Mouse (Mus musculus): ENCODE measurements at regions not wholly inside any gene's neighbourhood (a gene's known extent, or its start where the extent isn't known, plus 50 kb on each side); places are given as distances from the start of the nearest gene placed in this dataset.

GRCm38 (mm10) chr17:82238361-82238760 is 500.2 kb upstream of the Slc8a1 start:
- ATAC-seq (ENCODE audit: low FRiP score, low TSS enrichment) (no peak), DNase-seq (no peak)
- Histone ChIP-seq H3K36me3 (ENCODE audit: control insufficient read depth, insufficient read depth, low read length) (no peaks in the 10 kb centered on the region), H3K4me1 (ENCODE audit: control insufficient read depth, insufficient read depth, low read length) (no peaks in the 10 kb centered on the region), H3K4me3 (replicated peaks; ENCODE audit: low read depth, low read length) (no peak overlapping the region), H3K9me3 (ENCODE audit: control insufficient read depth, low read length) (no peaks in the 10 kb centered on the region), H3K9ac (replicated peaks; ENCODE audit: low read length) (no peak overlapping the region), H3K27me3 (ENCODE audit: control insufficient read depth, insufficient read depth, low read length) (no peaks in the 10 kb centered on the region), H3K4me2 (ENCODE audit: low read length) (no peak overlapping the region), H3K27ac (replicated peaks; ENCODE audit: low read depth, low read length) (no peak overlapping the region)
- 44% methylated on average over 1 of the region's 1 CpGs for WGBS

- ATAC-seq (ENCODE audit: low FRiP score, low TSS enrichment) (no peak), DNase-seq (no peak)
- H3K4me2 ChIP-seq (ENCODE audit: low read length), result no peak overlapping the region
- no peaks in the 10 kb centered on the region for H3K9me3 ChIP-seq (ENCODE audit: control insufficient read depth, low read length)
- H3K4me1 ChIP-seq (ENCODE audit: control insufficient read depth, insufficient read depth, low read length), result no peaks in the 10 kb centered on the region
- WGBS, result 82% methylated on average over 2 of the region's 2 CpGs
- H3K4me3 ChIP-seq (replicated peaks; ENCODE audit: low read depth, low read length), result no peak overlapping the region
- H3K36me3 ChIP-seq (ENCODE audit: control insufficient read depth, insufficient read depth, low read length), result no peaks in the 10 kb centered on the region
- no peak overlapping the region for H3K27ac ChIP-seq (replicated peaks; ENCODE audit: low read depth, low read length)
- no peaks in the 10 kb centered on the region for H3K27me3 ChIP-seq (ENCODE audit: control insufficient read depth, insufficient read depth, low read length)
- no peak overlapping the region for H3K9ac ChIP-seq (replicated peaks; ENCODE audit: low read length)
Observed at GRCm38 (mm10) chr17:82237456-82237855, 499.3 kb upstream of the Slc8a1 start.

- ATAC-seq (ENCODE audit: low FRiP score, low TSS enrichment) (no peak), DNase-seq (no peak)
- Histone ChIP-seq H3K4me2 (ENCODE audit: low read length) (no peak overlapping the region), H3K4me1 (ENCODE audit: control insufficient read depth, insufficient read depth, low read length) (no peaks in the 10 kb centered on the region), H3K9me3 (ENCODE audit: control insufficient read depth, low read length) (no peaks in the 10 kb centered on the region), H3K9ac (replicated peaks; ENCODE audit: low read length) (no peak overlapping the region), H3K4me3 (replicated peaks; ENCODE audit: low read depth, low read length) (no peak overlapping the region), H3K36me3 (ENCODE audit: control insufficient read depth, insufficient read depth, low read length) (no peaks in the 10 kb centered on the region), H3K27me3 (ENCODE audit: control insufficient read depth, insufficient read depth, low read length) (no peaks in the 10 kb centered on the region), H3K27ac (replicated peaks; ENCODE audit: low read depth, low read length) (no peak overlapping the region)
- WGBS, result 87% methylated on average over 5 of the region's 5 CpGs
Observed at GRCm38 (mm10) chr17:82215728-82216623, 477.8 kb upstream of the Slc8a1 start.

DNA sequence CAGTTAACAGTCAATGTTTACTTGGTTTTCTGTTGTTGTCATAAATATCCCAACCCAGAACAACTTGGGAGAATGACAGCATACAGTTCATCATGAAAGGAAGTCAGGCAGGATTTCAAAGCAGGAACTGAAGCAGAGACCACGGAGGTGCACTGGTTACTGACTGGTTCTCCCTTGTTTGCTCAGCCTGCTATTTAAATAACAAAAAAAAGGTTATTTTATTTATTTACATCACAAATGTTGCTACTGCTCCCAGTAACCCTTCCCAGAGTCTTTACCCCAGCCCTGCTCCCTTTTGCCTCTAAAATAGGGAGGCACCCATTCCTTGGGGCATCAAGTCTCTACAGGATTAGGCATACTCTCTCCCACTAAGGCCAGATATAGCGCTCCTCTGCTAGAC is 461.8 kb upstream of the Slc8a1 start:
- H3K27ac ChIP-seq (replicated peaks; ENCODE audit: low read depth, low read length), result no peak overlapping the region
- no peaks in the 10 kb centered on the region for H3K9me3 ChIP-seq (ENCODE audit: control insufficient read depth, low read length)
- H3K4me2 ChIP-seq (ENCODE audit: low read length), result no peak overlapping the region
- ATAC-seq (ENCODE audit: low FRiP score, low TSS enrichment) (no peak), DNase-seq (no peak)
- H3K27me3 ChIP-seq (ENCODE audit: control insufficient read depth, insufficient read depth, low read length), result 0 out of 2 replicates have a peak, but pooled peaks cover 3% of the 10 kb centered on the region
- WGBS, result 63% methylated on average over 2 of the region's 2 CpGs
- H3K4me1 ChIP-seq (ENCODE audit: control insufficient read depth, insufficient read depth, low read length), result no peaks in the 10 kb centered on the region
- H3K4me3 ChIP-seq (replicated peaks; ENCODE audit: low read depth, low read length), result no peak overlapping the region
- H3K36me3 ChIP-seq (ENCODE audit: control insufficient read depth, insufficient read depth, low read length), result no peaks in the 10 kb centered on the region
- H3K9ac ChIP-seq (replicated peaks; ENCODE audit: low read length), result no peak overlapping the region

- DNase-seq (peak; percentile 69), ATAC-seq (ENCODE audit: low FRiP score, low TSS enrichment) (peak; percentile 74)
- no peaks in the 10 kb centered on the region for H3K36me3 ChIP-seq (ENCODE audit: control insufficient read depth, insufficient read depth, low read length)
- H3K4me2 ChIP-seq (ENCODE audit: low read length), result no peak overlapping the region
- WGBS, result 7% methylated on average over 5 of the region's 5 CpGs
- H3K27me3 ChIP-seq (ENCODE audit: control insufficient read depth, insufficient read depth, low read length), result 0 out of 2 replicates have a peak, but pooled peaks cover 3% of the 10 kb centered on the region
- no peak overlapping the region for H3K4me3 ChIP-seq (replicated peaks; ENCODE audit: low read depth, low read length)
- H3K4me1 ChIP-seq (ENCODE audit: control insufficient read depth, insufficient read depth, low read length), result no peaks in the 10 kb centered on the region
- H3K27ac ChIP-seq (replicated peaks; ENCODE audit: low read depth, low read length), result no peak overlapping the region
- no peaks in the 10 kb centered on the region for H3K9me3 ChIP-seq (ENCODE audit: control insufficient read depth, low read length)
- no peak overlapping the region for H3K9ac ChIP-seq (replicated peaks; ENCODE audit: low read length)
Observed at GRCm38 (mm10) chr17:82199031-82199642, 461.0 kb upstream of the Slc8a1 start.

DNA sequence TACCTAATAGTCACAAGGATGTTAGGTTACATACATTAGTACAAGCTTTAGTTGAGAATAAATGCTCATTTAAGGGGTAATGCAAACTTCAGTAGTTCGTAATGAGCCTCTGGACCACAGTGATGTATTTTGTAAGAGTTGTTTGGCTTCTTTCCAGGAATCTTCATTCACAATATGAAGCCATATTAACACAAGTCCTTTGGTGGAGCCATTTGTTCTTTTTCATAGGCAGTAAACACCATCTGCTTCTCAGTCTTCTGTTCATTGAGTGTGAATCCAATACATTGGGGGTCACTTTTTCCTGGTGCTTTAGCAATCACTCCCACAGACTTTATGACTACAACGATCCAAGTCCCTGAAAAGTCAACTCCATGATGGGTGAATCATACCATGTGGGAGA is 446.1 kb upstream of the Slc8a1 start:
- Histone ChIP-seq H3K27ac (replicated peaks; ENCODE audit: low read depth, low read length) (no peak overlapping the region), H3K4me2 (ENCODE audit: low read length) (no peak overlapping the region), H3K4me3 (replicated peaks; ENCODE audit: low read depth, low read length) (no peak overlapping the region), H3K27me3 (ENCODE audit: control insufficient read depth, insufficient read depth, low read length) (no peaks in the 10 kb centered on the region), H3K4me1 (ENCODE audit: control insufficient read depth, insufficient read depth, low read length) (no peaks in the 10 kb centered on the region), H3K9me3 (ENCODE audit: control insufficient read depth, low read length) (no peaks in the 10 kb centered on the region), H3K36me3 (ENCODE audit: control insufficient read depth, insufficient read depth, low read length) (no peaks in the 10 kb centered on the region), H3K9ac (replicated peaks; ENCODE audit: low read length) (no peak overlapping the region)
- no peak for ATAC-seq (ENCODE audit: low FRiP score, low TSS enrichment)
- 90% methylated on average over 2 of the region's 2 CpGs for WGBS
- no peak for DNase-seq

GRCm38 (mm10) chr17:82171216-82171615 is 433.0 kb upstream of the Slc8a1 start:
- no peak overlapping the region for H3K27ac ChIP-seq (replicated peaks; ENCODE audit: low read depth, low read length)
- H3K9me3 ChIP-seq (ENCODE audit: control insufficient read depth, low read length), result no peaks in the 10 kb centered on the region
- H3K36me3 ChIP-seq (ENCODE audit: control insufficient read depth, insufficient read depth, low read length), result no peaks in the 10 kb centered on the region
- no peak overlapping the region for H3K9ac ChIP-seq (replicated peaks; ENCODE audit: low read length)
- H3K4me2 ChIP-seq (ENCODE audit: low read length), result no peak overlapping the region
- H3K4me1 ChIP-seq (ENCODE audit: control insufficient read depth, insufficient read depth, low read length), result no peaks in the 10 kb centered on the region
- no peak overlapping the region for H3K4me3 ChIP-seq (replicated peaks; ENCODE audit: low read depth, low read length)
- WGBS, result 87% methylated on average over 1 of the region's 1 CpGs
- ATAC-seq (ENCODE audit: low FRiP score, low TSS enrichment) (no peak), DNase-seq (no peak)
- no peaks in the 10 kb centered on the region for H3K27me3 ChIP-seq (ENCODE audit: control insufficient read depth, insufficient read depth, low read length)

DNA sequence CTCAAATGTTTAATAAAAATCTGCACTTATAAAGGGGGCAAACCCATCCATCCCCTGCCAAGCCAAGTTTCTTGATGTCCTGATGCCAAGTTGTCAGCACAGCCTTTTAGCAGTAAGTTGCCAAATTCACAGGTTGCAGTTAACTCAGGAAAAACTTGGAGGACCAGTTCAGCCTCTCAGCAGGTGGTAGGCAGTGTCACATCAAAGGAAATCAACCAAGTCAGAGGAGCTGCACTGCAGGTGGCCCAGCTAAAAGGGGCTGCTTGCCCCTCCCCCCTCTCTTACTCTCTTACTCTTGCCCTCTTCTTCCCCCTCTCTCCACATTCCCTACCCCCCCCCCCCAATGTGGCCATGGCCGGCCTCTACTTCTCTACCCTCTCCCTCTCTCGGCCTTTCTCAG is 415.3 kb upstream of the Slc8a1 start:
- H3K9ac ChIP-seq (replicated peaks; ENCODE audit: low read length), result no peak overlapping the region
- H3K4me1 ChIP-seq (ENCODE audit: control insufficient read depth, insufficient read depth, low read length), result no peaks in the 10 kb centered on the region
- no peaks in the 10 kb centered on the region for H3K27me3 ChIP-seq (ENCODE audit: control insufficient read depth, insufficient read depth, low read length)
- no peaks in the 10 kb centered on the region for H3K36me3 ChIP-seq (ENCODE audit: control insufficient read depth, insufficient read depth, low read length)
- no peak overlapping the region for H3K27ac ChIP-seq (replicated peaks; ENCODE audit: low read depth, low read length)
- H3K4me3 ChIP-seq (replicated peaks; ENCODE audit: low read depth, low read length), result no peak overlapping the region
- DNase-seq (no peak), ATAC-seq (ENCODE audit: low FRiP score, low TSS enrichment) (no peak)
- H3K9me3 ChIP-seq (ENCODE audit: control insufficient read depth, low read length), result no peaks in the 10 kb centered on the region
- no peak overlapping the region for H3K4me2 ChIP-seq (ENCODE audit: low read length)
- WGBS, result 38% methylated on average over 2 of the region's 2 CpGs

- H3K4me1 ChIP-seq (ENCODE audit: control insufficient read depth, insufficient read depth, low read length), result no peaks in the 10 kb centered on the region
Observed at GRCm38 (mm10) chr17:82134843-82135242, 396.7 kb upstream of the Slc8a1 start.

More at GRCm38 (mm10) chr17:82134843-82135242, 396.7 kb upstream of the Slc8a1 start:
- no peak overlapping the region for H3K27ac ChIP-seq (replicated peaks; ENCODE audit: low read depth, low read length)
- ATAC-seq (ENCODE audit: low FRiP score, low TSS enrichment) (no peak), DNase-seq (no peak)
- no peaks in the 10 kb centered on the region for H3K36me3 ChIP-seq (ENCODE audit: control insufficient read depth, insufficient read depth, low read length)
- no peak overlapping the region for H3K4me3 ChIP-seq (replicated peaks; ENCODE audit: low read depth, low read length)
- H3K9me3 ChIP-seq (ENCODE audit: control insufficient read depth, low read length), result no peaks in the 10 kb centered on the region
- H3K27me3 ChIP-seq (ENCODE audit: control insufficient read depth, insufficient read depth, low read length), result no peaks in the 10 kb centered on the region
- H3K9ac ChIP-seq (replicated peaks; ENCODE audit: low read length), result no peak overlapping the region
- H3K4me2 ChIP-seq (ENCODE audit: low read length), result no peak overlapping the region
- WGBS, result 90% methylated on average over 3 of the region's 3 CpGs

All from midbrain, embryonic 14.5 days (tissue).